Mouse (Mus musculus): Measurements from ENCODE around the gene Gm20379.

- no peak for TF ChIP-seq CTCF (IDR thresholded peaks at IDR 0.05; ENCODE audit: borderline replicate concordance, insufficient read depth, low read length)
- no peak for TF ChIP-seq POLR2A (IDR thresholded peaks at IDR 0.05; ENCODE audit: low read depth, low read length)
Observed at GRCm38 (mm10) chr13:92339787-92340186, 34.0 kb downstream of the Gm20379 start.
